Mouse (Mus musculus): Measurements from ENCODE around the gene Gmeb1.

- TF ChIP-seq CTCF (IDR thresholded peaks at IDR 0.05; ENCODE audit: control insufficient read depth, insufficient read depth, low read length) (no peak), POLR2A (IDR thresholded peaks at IDR 0.05; ENCODE audit: borderline replicate concordance, control insufficient read depth, low read depth, low read length) (no peak)
Measured at GRCm38 (mm10) chr4:132256384-132256783, 5.0 kb downstream of the Gmeb1 start.

Data from bone marrow, adult 2 months (tissue).